Mouse (Mus musculus) liver, embryonic 13.5 days (tissue): Measurements from ENCODE around the gene Plekha6. TPM values are rescaled to one million over a fixed set of nuclear protein-coding genes. Genes with fewer than 3 reads are reported as not detected.

ENCODE experiments used
- ATAC-seq: fragments of 200-750 bp; cut with Nextera tagmentation; 2 replicates; pipeline ENCODE4 v1.8.0; 2017; ENCODE audit warnings: low read depth, mild to moderate bottlenecking, moderate number of reproducible peaks, moderate library complexity
- DNase-seq: peaks from one replicate; pipeline ENCODE4 v3.0.0; 2022
- H3K27ac ChIP-seq: fragments of 300-500 bp; sonication (generic); 2 replicates; pipeline ENCODE4 v1.5.1; 2015; ENCODE audit warnings: moderate library complexity, mild to moderate bottlenecking, inconsistent platforms
- H3K27me3 ChIP-seq: fragments of 300-500 bp; sonication (generic); 2 replicates; pipeline ENCODE4 v1.6.1; 2015; ENCODE audit warnings: mild to moderate bottlenecking, inconsistent platforms
- H3K36me3 ChIP-seq: fragments of 300-500 bp; sonication (generic); 2 replicates; pipeline ENCODE4 v1.6.1; 2015; ENCODE audit warnings: mild to moderate bottlenecking, inconsistent platforms
- H3K4me1 ChIP-seq: fragments of 300-500 bp; sonication (generic); replicated peaks from 2 replicates; pipeline ENCODE4 v1.6.1; 2015; ENCODE audit warnings: inconsistent platforms
- H3K4me2 ChIP-seq: fragments of 300-500 bp; sonication (generic); 2 replicates; pipeline ENCODE4 v1.6.1; 2015; ENCODE audit warnings: inconsistent platforms, mild to moderate bottlenecking, moderate library complexity
- H3K4me3 ChIP-seq: fragments of 300-500 bp; sonication (generic); replicated peaks from 2 replicates; pipeline ENCODE4 v1.5.1; 2015; ENCODE audit warnings: mild to moderate bottlenecking, inconsistent platforms
- H3K9ac ChIP-seq: fragments of 300-500 bp; sonication (generic); 2 replicates; pipeline ENCODE4 v1.6.1; 2015; ENCODE audit warnings: mild to moderate bottlenecking, inconsistent platforms
- H3K9me3 ChIP-seq: fragments of 300-500 bp; sonication (generic); replicated peaks from 2 replicates; pipeline ENCODE4 v1.6.1; 2016; ENCODE audit warnings: inconsistent platforms
- WGBS: fragments of 180-500 bp; shearing (Covaris S2); methylation state at CpG from one replicate; pipeline ENCODE4 v1.1.7; 2015; ENCODE audit not compliant: insufficient replicate concordance; 5-methylcytosine and 5-hydroxymethylcytosine counted together
- polyA plus RNA-seq: library from polyadenylated mRNA; unstranded; fragments of >200 nt; fragmentation: Nextera tagmentation; extraction: Ambion mirVana; gene quantifications from 2 replicates; pipeline ENCODE4 v1.2.1, GENCODE M21; 2015

Gene Plekha6
- polyA plus RNA-seq, 1 experiment from 2014 or later: 1.9 TPM

DNA sequence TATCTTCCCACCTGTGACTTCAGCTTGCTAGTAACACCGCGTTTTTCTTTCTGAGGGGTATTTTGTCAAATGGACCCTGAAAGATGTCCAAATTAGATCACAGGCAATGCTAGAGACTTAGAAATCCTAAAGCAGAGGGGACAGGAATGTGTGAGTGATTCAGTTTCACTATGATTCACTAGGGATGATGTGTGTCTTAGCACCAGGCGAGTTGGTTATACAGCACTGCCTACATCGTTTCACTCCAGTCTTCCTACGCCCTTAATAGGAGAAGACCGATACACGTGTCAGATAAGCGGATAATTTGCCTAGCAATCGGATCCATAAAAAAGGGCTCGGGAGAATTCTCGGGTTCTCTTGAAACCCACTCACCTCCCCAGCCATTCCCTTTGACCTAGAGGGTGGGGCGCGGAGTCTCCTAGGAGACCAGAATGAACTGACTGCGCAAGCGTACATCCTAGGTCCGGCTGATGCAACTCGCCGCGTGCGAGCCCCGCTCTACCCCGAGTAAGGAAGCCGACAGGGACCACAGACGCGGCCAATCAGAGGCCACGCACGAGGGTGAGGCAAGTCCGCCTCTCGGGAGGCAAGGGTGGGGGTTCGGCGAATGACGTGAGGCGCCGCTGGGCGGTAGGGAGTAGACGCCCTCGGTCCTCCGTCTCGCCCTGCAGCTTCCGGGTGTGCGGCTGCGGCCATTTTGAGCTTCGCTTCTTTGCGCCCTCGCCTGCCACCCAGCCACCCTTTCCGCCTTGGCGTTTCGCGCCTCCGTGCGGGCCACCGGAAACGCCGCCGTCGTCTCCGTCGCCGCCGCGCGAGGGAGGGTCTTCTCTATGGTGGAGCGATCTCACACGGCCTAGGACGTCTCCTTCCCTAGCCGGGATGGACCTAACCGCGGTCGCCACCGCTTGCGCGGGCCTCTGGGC lies 33.1 kb upstream of the Plekha6 start, which contains the start of gene Ppp1r15b:
Gene Ppp1r15b, plus strand, starts transcription at position 506 of the 923 bp plus-strand sequence.
- Histone ChIP-seq H3K9me3 (no peaks in the 10 kb centered on the region), H3K36me3 (peaks cover 35% of the 10 kb centered on the region), H3K4me2 (peak within 1 kb of the TSS; percentile 92), H3K4me3 (peak within 1 kb of the TSS; percentile 99), H3K4me1 (peaks cover 40% of the 10 kb centered on the region), H3K27me3 (no peaks in the 10 kb centered on the region), H3K27ac (peak within 1 kb of the TSS; percentile 98), H3K9ac (peak within 1 kb of the TSS; percentile 99)
- ATAC-seq (peak; percentile 95), DNase-seq (peak; percentile 100)
- WGBS: under 1% methylated on average over 72 of the region's 72 CpGs

- Histone ChIP-seq H3K4me2 (peak overlapping the region; percentile 92), H3K27me3 (no peaks in the 10 kb centered on the region), H3K4me1 (peaks cover 46% of the 10 kb centered on the region), H3K36me3 (peaks cover 41% of the 10 kb centered on the region), H3K9ac (peak overlapping the region; percentile 99), H3K9me3 (no peaks in the 10 kb centered on the region), H3K27ac (peak overlapping the region; percentile 98), H3K4me3 (peak overlapping the region; percentile 99)
- no peak for DNase-seq
- WGBS: under 1% methylated on average over 35 of the region's 35 CpGs
- no peak for ATAC-seq
Measured at GRCm38 (mm10) chr1:133131561-133131905, 32.5 kb upstream of the Plekha6 start.

DNA sequence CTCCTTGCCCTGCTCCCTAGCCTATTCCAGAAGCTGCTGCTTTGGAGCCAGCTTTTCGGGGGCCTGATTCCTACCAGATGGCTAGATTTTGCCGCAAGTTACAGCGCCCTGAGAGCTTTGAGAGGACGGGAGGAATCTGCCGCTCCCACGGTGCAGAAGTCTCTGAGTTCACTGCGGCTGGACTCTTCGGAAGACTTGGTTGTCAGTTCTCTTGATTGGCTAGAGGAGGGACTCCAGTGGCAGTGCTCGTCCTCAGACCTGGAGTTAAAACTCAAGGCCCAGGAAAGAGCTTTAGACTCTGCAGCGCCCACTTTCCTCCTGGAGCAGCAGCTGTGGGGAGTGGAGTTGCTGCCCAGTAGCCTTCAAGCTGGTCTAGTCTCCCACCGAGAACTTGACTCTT lies 32.1 kb upstream of the Plekha6 start:
- Histone ChIP-seq H3K4me1 (peaks cover 50% of the 10 kb centered on the region), H3K27ac (peak overlapping the region; percentile 98), H3K36me3 (peaks cover 45% of the 10 kb centered on the region), H3K27me3 (no peaks in the 10 kb centered on the region), H3K4me3 (peak overlapping the region; percentile 99), H3K9ac (peak overlapping the region; percentile 99), H3K4me2 (peak overlapping the region; percentile 92), H3K9me3 (no peaks in the 10 kb centered on the region)
- no peak for ATAC-seq
- peak; percentile 22 for DNase-seq
- 0% methylated on average over 11 of the region's 11 CpGs for WGBS

DNA sequence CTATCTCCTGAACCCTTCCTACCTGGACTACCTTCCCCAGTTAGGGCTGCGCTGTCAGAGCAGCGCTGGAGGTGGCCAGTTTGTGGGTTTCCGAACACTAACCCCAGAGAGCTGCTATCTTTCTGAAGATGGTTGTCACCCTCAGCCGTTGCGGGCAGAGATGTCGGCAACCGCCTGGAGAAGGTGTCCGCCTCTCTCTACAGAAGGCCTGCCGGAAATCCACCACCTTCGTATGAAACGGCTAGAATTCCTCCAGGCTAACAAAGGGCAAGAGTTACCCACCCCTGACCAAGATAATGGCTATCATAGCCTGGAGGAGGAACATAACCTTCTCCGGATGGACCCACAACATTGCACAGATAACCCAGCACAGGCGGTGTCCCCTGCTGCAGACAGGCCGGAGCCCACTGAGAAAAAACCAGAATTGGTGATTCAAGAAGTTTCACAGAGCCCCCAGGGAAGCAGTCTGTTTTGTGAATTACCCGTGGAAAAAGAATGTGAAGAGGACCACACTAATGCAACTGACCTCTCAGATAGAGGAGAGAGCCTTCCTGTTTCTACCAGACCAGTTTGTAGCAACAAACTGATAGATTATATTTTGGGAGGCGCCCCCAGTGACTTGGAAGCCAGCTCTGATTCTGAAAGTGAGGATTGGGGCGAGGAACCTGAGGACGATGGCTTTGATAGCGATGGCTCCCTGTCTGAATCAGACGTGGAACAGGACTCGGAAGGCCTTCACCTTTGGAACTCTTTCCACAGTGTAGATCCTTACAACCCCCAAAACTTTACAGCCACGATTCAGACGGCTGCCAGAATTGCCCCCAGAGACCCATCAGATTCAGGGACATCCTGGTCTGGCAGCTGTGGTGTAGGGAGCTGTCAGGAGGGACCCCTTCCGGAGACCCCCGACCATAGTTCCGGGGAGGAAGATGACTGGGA lies 31.4 kb upstream of the Plekha6 start:
- Histone ChIP-seq H3K9me3 (no peaks in the 10 kb centered on the region), H3K9ac (peak overlapping the region; percentile 99), H3K27me3 (no peaks in the 10 kb centered on the region), H3K4me3 (peak overlapping the region; percentile 99), H3K27ac (peak overlapping the region; percentile 98), H3K36me3 (peaks cover 52% of the 10 kb centered on the region), H3K4me1 (peaks cover 50% of the 10 kb centered on the region), H3K4me2 (peak overlapping the region; percentile 92)
- under 1% methylated on average over 26 of the region's 26 CpGs for WGBS
- ATAC-seq (no peak), DNase-seq (peak; percentile 27)

GRCm38 (mm10) chr1:133133425-133133824 lies 30.6 kb upstream of the Plekha6 start:
- DNase-seq (peak; percentile 54), ATAC-seq (peak; percentile 7)
- 2% methylated on average over 2 of the region's 2 CpGs for WGBS
- no peaks in the 10 kb centered on the region for H3K9me3 ChIP-seq
- H3K4me1 ChIP-seq: peaks cover 57% of the 10 kb centered on the region
- H3K4me2 ChIP-seq: peak overlapping the region; percentile 92
- peak overlapping the region; percentile 99 for H3K4me3 ChIP-seq
- peak overlapping the region; percentile 98 for H3K27ac ChIP-seq
- H3K9ac ChIP-seq: peak overlapping the region; percentile 99
- no peaks in the 10 kb centered on the region for H3K27me3 ChIP-seq
- H3K36me3 ChIP-seq: peaks cover 60% of the 10 kb centered on the region

GRCm38 (mm10) chr1:133134071-133134470 lies 29.9 kb upstream of the Plekha6 start:
- ATAC-seq: no peak
- no peak for DNase-seq
- Histone ChIP-seq H3K4me2 (peak overlapping the region; percentile 92), H3K27me3 (no peaks in the 10 kb centered on the region), H3K4me3 (peak overlapping the region; percentile 99), H3K36me3 (peaks cover 66% of the 10 kb centered on the region), H3K27ac (peak overlapping the region; percentile 98), H3K4me1 (peaks cover 59% of the 10 kb centered on the region), H3K9ac (peak overlapping the region; percentile 99), H3K9me3 (no peaks in the 10 kb centered on the region)
- whole genome bisulfite sequencing: under 1% methylated on average over 4 of the region's 4 CpGs

- Histone ChIP-seq H3K27ac (no peak overlapping the region), H3K9ac (peak overlapping the region; percentile 99), H3K9me3 (no peaks in the 10 kb centered on the region), H3K27me3 (no peaks in the 10 kb centered on the region), H3K4me1 (peaks cover 53% of the 10 kb centered on the region), H3K4me2 (peak overlapping the region; percentile 92), H3K4me3 (peak overlapping the region; percentile 99), H3K36me3 (peaks cover 74% of the 10 kb centered on the region)
- ATAC-seq: no peak
- WGBS: 6% methylated on average over 4 of the region's 4 CpGs
- DNase-seq: peak; percentile 24
Measured at GRCm38 (mm10) chr1:133134881-133135280, 29.1 kb upstream of the Plekha6 start.

GRCm38 (mm10) chr1:133135808-133136207 lies 28.2 kb upstream of the Plekha6 start:
- H3K9ac ChIP-seq: peak overlapping the region; percentile 99
- 50% methylated on average over 5 of the region's 5 CpGs for WGBS
- H3K4me1 ChIP-seq: peaks cover 45% of the 10 kb centered on the region
- peak overlapping the region; percentile 99 for H3K4me3 ChIP-seq
- H3K4me2 ChIP-seq: peak overlapping the region; percentile 92
- H3K9me3 ChIP-seq: no peaks in the 10 kb centered on the region
- no peak for ATAC-seq
- H3K27ac ChIP-seq: 0 out of 2 replicates have a peak overlapping the region, but pooled peaks have one; percentile 12
- no peak for DNase-seq
- peaks cover 83% of the 10 kb centered on the region for H3K36me3 ChIP-seq
- no peaks in the 10 kb centered on the region for H3K27me3 ChIP-seq

GRCm38 (mm10) chr1:133138401-133138800 lies 25.6 kb upstream of the Plekha6 start:
- no peak overlapping the region for H3K4me3 ChIP-seq
- 94% methylated on average over 1 of the region's 1 CpGs for WGBS
- ATAC-seq (no peak), DNase-seq (no peak)
- H3K4me2 ChIP-seq: no peak overlapping the region
- H3K9ac ChIP-seq: no peak overlapping the region
- H3K27me3 ChIP-seq: no peaks in the 10 kb centered on the region
- no peaks in the 10 kb centered on the region for H3K9me3 ChIP-seq
- no peak overlapping the region for H3K27ac ChIP-seq
- H3K36me3 ChIP-seq: peaks cover 94% of the 10 kb centered on the region
- peaks cover 45% of the 10 kb centered on the region for H3K4me1 ChIP-seq

GRCm38 (mm10) chr1:133146014-133147009 lies 17.7 kb upstream of the Plekha6 start:
- H3K4me2 ChIP-seq: no peak overlapping the region
- no peak overlapping the region for H3K27ac ChIP-seq

More at GRCm38 (mm10) chr1:133146014-133147009, 17.7 kb upstream of the Plekha6 start:
- no peak for DNase-seq
- 59% methylated on average over 22 of the region's 22 CpGs for WGBS
- H3K27me3 ChIP-seq: no peaks in the 10 kb centered on the region
- no peak overlapping the region for H3K4me3 ChIP-seq
- peaks cover 18% of the 10 kb centered on the region for H3K36me3 ChIP-seq
- no peak overlapping the region for H3K9ac ChIP-seq
- no peaks in the 10 kb centered on the region for H3K4me1 ChIP-seq
- H3K9me3 ChIP-seq: no peaks in the 10 kb centered on the region; the same call in none of the 2 replicates
- no peak for ATAC-seq
